Mouse (Mus musculus) CD4-positive, CD25-positive, alpha-beta regulatory T cell, adult 2 months (primary cell): ENCODE data around the gene Camk1d.

ENCODE experiments used
- DNase-seq: peaks from one replicate; pipeline ENCODE4 v3.0.0-alpha.2; 2012; ENCODE audit warnings: low read depth, low spot score

Camk1d gene

GRCm38 (mm10) chr2:5709911-5710310, 4.4 kb downstream of the Camk1d start:
- no peak for DNase-seq

- DNase-seq: no peak
Measured at GRCm38 (mm10) chr2:5707871-5708733, 6.2 kb downstream of the Camk1d start.

- DNase-seq: peak; percentile 54
Measured at GRCm38 (mm10) chr2:5706618-5707017, 7.7 kb downstream of the Camk1d start.

GRCm38 (mm10) chr2:5702370-5702769, 11.9 kb downstream of the Camk1d start:
- no peak for DNase-seq

GRCm38 (mm10) chr2:5700931-5701330, 13.4 kb downstream of the Camk1d start:
- no peak for DNase-seq

- DNase-seq: no peak
Measured at GRCm38 (mm10) chr2:5698451-5698850, 15.9 kb downstream of the Camk1d start.

- no peak for DNase-seq
Measured at GRCm38 (mm10) chr2:5694094-5694493, 20.2 kb downstream of the Camk1d start.

- no peak for DNase-seq
Measured at GRCm38 (mm10) chr2:5691729-5692128, 22.6 kb downstream of the Camk1d start.

GRCm38 (mm10) chr2:5683366-5683765, 30.9 kb downstream of the Camk1d start:
- no peak for DNase-seq

GRCm38 (mm10) chr2:5681909-5682308, 32.4 kb downstream of the Camk1d start:
- DNase-seq: no peak

- DNase-seq: no peak
Measured at GRCm38 (mm10) chr2:5681302-5681701, 33.0 kb downstream of the Camk1d start.

- no peak for DNase-seq
Measured at GRCm38 (mm10) chr2:5679055-5679454, 35.3 kb downstream of the Camk1d start.

- no peak for DNase-seq
Measured at GRCm38 (mm10) chr2:5677472-5677871, 36.8 kb downstream of the Camk1d start.

GRCm38 (mm10) chr2:5676786-5677185, 37.5 kb downstream of the Camk1d start:
- no peak for DNase-seq

GRCm38 (mm10) chr2:5676143-5676483, 38.2 kb downstream of the Camk1d start:
- no peak for DNase-seq

GRCm38 (mm10) chr2:5675431-5676142, 38.7 kb downstream of the Camk1d start:
- no peak for DNase-seq

GRCm38 (mm10) chr2:5674512-5674911, 39.8 kb downstream of the Camk1d start:
- DNase-seq: no peak

GRCm38 (mm10) chr2:5673816-5674215, 40.5 kb downstream of the Camk1d start:
- DNase-seq: no peak

- no peak for DNase-seq
Measured at GRCm38 (mm10) chr2:5672906-5673589, 41.3 kb downstream of the Camk1d start.

GRCm38 (mm10) chr2:5670146-5670545, 44.2 kb downstream of the Camk1d start:
- no peak for DNase-seq

GRCm38 (mm10) chr2:5669498-5670040, 44.7 kb downstream of the Camk1d start:
- DNase-seq: no peak

- DNase-seq: no peak
Measured at GRCm38 (mm10) chr2:5668940-5669339, 45.4 kb downstream of the Camk1d start.
